Mouse (Mus musculus): ENCODE measurements around the gene Adh1. TPM values are rescaled to one million over a fixed set of nuclear protein-coding genes. Genes with fewer than 3 reads are reported as not detected.

Adh1 gene
- polyA plus RNA-seq, 2 experiments from 2014 or later = 2.9 to 4.3 TPM

DNA sequence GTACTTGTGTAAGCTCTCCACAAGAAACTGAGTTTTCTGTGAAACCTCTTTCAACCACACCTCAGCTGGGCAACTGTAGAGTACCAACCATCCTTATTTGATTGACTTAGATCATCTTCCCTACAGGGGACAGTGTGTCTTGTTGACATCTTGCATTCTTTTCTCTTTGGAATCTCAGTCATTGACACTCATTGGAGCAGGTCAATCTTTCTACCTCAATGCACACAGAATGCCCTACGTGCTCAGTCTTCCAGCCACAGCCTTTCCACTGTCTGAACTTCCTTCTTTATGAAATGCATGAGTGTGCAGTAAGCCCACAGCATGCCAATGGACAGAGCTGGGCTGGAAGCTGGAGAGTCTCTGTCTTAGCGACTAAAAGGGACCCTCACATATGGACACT lies 29.9 kb downstream of the Adh1 start:
- ATAC-seq = no peak

DNA sequence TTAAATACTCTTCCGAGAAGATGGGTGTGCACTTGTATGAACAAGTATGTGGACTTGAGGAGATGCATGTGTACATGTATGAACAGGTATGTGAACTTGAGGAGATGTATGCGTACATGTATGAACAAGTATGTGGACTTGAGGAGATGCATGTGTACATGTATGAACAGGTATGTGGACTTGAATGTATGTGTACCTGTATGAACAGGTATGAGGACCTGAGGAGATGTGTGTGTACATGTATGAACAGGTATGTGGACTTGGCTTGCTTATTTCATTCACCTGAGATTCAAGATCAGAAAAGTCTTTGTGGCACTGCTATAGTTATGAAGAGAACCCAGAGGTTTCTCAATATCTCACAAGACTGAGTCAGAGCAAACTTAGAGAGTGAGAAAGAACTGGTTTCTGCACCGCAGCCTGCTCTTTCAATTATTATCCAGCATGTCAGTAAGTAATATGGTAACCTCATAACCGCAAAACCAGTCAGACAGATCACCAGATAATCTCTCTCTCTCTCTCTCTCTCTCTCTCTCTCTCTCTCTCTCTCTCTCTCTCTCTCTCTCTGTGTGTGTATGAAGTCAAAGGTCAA lies 30.8 kb downstream of the Adh1 start:
- ATAC-seq = no peak

DNA sequence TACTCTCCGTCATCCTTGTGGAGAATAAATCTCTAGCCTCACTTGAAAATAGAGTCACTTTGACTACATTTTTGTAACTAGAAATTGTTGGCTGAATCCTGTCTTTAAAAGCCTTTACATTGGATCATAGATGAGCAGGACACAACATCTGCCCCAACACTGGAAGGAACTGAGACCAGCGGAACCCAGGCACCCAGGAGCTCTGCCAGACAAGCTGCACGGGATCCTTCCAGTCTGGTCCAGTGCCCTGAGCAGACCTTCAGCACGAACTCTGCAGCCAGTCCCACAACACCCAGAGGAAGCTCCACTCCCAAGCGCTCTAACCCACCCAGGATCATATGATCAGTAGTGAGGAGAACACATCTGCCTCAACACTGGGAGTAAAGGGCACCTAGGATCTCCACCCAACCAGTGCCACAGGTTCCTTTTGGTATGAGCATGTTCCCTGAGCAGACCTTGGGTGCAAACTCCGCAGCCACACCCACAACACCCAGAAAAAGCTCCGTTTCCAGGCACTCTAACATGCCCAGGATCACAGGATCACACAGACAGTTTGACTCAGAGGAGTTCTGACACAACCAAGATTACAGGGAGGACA lies 32.6 kb downstream of the Adh1 start:
- no peak for ATAC-seq

DNA sequence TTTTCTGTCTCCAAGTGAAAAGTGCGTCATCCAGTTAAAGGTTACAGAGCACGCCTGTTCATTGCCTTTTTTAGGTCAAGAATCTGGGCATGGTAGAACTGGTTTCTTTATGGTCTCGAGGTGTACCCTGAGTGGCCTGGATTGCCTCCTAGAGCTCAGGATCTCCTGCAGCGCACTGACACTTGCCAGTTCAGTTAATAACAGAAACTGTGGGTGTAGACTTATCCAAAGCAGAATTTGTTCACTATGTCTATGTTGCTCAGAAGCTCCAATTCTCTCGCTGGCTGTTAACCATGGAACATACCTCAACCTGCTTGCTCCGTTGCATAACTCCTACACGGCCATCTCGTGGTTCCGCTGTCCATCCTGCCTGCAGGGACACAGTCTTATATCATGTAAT lies 39.3 kb downstream of the Adh1 start:
- ATAC-seq = no peak

DNA sequence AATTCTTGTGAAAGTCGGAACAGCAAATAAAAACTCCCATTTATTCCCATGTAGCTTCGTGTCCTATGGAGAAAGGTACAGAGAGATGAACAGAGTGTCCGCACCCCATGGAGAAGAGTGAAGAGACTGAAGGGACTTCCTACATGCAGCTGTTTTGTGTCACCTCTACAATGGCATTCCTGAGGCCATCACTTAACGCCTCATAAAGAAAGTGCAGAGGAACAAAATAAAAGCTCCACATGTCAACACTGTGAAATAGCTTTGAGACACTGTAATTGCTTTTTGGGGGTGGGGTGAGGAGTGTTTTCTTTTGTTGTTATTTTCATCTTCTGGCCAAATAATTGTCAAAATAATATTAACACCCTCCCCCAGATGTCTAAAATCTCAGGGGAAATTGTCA lies 41.9 kb downstream of the Adh1 start:
- no peak for ATAC-seq

DNA sequence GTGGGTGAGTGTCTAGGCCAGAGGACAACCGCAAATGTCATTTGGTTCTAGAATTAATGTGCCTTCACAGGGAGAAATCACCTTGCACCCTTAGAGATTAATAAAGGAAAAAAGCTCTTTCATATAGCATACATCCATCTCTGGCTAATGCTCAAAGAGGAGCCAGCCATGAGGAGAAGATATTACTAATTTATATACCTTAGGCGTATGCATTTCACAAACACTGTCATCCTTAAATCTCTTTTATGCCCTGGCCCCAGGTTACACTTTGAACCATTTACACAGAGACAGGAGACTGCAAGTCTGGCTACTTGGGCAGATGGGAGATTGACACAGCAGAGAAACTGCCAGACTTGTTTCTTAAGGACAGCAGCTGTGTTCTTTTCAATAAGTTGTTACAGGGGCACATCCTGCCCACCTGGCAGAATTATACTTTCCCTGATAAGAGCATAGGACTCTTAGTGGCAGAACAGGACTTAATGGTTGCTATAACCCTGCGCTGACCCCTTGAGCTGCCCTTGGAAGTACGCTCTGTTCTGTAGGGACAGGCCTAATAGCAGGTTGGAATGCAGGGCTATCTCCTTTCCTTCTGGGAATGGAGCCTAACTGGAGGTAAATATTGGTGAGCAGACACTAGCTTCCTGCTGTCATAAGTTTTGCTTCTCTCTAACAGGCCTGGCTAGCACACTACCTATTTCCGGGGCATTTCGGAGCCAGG lies 43.1 kb downstream of the Adh1 start:
- no peak for ATAC-seq

DNA sequence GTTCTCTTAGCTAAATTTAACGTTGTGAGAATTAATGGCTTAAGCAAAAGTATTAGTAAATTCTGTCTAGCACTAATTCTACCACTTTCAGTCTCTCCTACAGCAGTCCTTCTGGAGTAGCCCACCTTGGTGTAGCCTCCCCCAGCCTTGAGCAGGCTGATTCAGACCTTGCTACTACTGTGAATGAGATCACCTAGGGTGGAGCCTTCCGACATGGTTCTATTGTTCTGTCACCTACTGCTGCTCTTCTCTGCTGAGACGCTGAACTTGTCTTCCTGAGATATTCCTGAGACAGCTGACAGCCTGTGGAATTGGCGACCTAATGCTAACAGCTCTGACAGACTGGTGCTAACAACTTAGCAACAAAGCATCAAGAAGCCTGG lies 43.7 kb downstream of the Adh1 start:
- ATAC-seq = no peak

DNA sequence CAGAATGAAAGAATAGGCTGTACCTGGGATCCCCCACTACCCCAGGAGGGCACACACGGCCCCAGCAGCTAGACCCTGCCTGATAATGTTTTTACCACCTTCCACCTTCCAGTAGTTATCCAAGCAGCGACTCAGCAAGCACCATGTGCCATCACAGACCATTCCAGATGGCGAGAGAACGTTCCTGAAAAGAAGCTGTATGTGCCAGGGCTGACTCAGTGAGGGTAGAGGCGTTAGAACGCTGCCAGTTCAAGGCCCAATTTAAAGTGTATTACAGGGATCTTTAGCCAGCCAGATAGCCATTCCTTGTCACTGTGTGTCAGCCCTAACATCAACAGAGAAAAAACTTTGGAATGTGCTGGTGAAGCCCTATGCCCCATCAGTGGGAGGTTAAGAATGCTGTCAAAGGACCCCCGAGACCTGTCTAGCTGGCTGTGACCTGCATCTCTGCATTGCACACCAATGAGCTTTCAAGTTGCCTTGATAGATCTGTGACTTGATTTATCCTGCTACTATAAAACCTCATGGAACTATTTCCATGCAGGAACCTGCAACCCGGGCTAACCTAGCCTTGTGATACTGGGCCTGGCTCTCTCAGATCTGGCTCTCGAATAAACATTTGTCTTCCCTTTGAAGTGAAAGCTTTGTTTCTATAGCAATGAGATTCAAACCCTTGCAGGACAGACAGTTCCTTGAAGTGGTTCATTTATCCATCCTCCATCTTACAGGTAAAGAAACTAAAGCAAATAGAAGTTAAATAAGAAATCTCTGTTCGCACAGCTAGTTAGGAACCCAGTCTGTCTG lies 44.9 kb downstream of the Adh1 start:
- ATAC-seq = no peak

DNA sequence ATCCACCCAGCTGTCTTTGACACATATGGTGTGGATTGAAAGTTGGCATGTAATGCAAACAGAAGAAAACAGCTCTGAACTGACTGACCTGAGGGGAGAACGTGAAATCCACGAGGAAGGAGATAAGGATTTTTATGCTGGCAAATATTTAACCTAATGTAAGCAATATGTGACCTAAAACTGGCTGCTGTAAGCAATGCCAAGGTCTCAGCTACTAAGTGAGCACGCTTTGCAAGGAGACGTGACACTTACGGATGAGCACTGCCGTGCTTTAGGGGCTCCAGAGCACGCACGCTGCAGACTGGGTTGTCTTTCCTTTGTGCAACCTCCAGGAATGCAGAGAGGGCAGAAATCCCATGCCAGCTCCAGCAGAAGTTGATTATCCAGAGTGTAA lies 45.5 kb downstream of the Adh1 start:
- ATAC-seq = no peak

DNA sequence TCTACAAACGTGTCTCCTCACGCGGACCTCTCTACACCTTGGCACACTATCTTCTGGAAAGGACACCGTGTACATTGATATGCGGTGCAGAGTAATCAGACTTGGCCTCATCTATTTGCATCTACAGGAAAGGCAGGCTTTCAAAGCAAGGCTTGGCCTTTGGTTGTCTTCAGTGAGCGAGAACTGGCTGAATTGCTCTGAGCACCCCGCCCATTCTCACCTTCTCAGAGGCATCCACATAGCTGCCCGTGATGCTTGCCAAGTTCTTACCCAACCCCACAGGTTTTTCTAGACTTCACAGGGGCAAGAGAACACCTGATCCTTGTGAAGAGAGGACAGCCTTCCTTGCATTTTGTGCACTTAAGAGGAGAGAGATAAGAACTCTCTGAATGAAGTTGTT lies 49.1 kb downstream of the Adh1 start:
- no peak for ATAC-seq

DNA sequence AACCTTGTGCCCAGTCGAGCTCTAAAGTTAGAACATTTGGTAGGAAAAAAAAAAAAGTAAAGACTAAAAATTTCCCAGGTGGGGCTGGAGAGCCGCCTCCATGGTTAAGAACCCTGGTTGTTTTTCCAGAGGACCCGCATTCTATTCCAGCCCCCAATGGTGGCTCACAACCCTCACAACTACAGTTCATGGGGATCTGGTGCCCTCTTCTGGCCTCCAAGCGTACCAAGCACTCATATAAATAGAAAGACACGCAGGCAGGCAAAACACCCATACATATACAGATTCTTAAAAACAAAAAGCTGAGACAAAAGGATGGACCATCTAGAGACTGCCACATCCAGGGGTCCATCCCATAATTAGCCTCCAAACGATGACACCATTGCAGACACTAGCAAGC lies 50.2 kb downstream of the Adh1 start:
- no peak for ATAC-seq

DNA sequence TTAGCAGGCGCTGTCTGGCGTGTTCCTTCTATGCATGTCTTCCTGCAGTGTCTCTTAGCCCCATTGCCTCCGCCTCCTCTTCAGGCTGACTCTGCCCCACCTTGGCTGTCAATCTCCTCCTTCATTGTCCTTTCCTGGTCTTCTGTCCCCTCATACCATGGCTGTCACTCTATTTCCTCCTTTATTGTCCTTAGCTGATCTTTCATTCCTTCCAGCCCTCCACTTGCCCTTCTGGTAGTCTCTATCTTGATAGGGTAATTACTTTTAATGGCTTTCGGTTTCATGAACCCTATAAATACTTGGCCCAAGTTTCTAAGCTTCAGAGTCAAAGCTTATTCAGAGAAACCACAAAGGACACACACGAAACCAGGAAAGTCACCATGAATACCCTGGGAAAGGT lies 52.2 kb downstream of the Adh1 start, which contains the start of gene Adh6a:
TSS of gene Adh6a (plus strand) at position 322 of the 400 bp plus-strand sequence.
- no peak for ATAC-seq

DNA sequence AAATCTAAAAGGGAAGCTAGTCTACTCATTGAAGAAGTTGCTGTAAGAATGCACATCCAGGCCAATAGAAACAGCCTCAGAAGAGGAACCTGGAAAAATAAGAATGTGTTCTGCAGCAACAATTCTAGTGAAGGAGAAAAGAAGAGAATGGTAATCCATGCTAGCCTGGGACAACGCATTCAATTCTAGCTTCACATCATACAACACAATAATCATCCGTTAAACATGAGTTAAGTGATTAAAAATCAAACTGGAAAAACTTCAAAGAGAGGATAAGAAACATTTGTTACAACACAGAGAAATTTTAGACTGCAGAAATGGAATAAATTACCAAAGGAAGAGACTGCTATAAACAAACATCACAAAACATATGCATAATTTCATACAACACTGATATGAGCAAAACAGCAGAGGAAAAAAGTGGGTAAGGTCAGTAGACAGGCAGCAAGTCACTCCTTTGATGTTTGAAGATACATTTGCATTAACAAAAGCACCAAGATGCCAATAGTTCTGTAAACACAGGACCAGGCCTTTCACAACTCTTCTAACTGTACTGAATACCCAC lies 56.2 kb downstream of the Adh1 start:
- no peak for ATAC-seq

DNA sequence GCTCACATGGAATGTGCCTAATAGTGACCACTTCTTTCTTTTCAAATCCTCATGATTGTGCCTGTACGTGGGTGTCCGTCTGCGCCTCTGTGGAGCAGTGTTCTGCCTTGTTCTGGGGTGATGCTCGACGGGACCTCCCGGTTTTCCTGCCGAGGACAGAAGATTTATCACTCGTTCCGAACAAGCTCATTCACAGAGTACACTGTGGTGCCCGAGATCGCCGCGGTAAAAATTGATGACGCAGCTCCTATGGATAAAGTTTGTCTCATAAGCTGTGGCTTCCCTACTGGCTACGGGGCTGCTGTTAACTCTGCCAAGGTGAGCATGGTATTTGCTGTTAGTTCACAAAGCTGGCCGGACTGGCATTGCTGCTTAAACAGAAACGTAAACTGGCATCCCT lies 64.2 kb downstream of the Adh1 start:
- ATAC-seq = no peak

DNA sequence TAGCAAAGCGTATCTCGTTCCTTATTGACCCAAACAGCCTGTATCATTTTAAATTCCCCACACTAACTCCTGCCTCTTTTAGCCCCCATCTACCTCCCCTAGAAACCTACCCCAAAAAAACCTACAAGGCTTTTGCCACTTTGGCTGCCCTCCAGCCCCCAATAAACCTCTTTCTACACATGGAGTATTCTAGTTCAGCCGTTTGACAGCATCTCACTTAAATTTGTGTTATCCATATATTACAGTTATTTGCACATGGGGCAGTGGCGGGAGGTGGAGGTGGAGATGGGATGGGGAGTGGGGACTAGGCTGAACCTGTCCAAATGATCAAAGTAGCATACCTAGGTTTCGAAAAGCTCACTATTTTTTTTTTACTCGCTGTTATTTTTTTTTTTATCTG lies 64.7 kb downstream of the Adh1 start:
- no peak for ATAC-seq

DNA sequence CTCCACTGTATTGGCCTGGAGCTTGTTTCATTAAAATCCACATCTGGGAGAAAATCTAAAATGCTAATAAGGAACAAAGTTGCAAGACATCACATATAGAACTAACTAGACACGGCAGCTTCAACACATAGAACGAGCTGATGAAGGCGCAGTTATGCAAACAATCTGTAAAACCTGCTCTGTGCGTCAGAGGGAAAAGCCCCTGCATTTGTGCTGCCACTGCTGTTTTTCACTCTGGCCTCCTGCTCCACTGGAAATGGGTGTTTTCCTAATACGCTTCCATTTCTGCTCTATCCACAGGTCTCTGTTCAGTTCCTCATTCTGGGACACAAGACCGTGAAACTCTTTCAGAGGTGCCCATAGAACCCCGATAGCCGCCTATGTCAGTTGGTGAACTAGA lies 73.1 kb downstream of the Adh1 start:
- ATAC-seq = peak; percentile 64

DNA sequence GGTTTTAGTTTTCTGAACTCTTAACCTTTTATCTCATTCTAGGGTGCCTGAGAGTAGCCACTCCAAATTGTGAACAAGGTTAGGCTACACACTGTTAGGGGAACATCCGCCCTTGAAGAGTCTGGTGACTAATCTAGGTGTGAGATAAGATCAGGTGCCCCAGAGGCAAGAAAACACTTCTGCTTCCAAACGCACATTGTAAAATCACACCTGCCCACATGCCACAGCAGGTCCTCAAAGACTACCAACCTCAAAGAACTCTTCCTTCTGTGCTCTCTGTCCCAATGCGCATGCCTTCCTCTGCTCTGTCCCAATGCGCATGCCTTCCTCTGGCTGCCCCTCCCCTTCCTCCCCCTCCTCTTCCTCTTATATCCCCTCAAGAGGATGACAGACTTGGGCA lies 73.5 kb downstream of the Adh1 start:
- peak; percentile 91 for ATAC-seq

DNA sequence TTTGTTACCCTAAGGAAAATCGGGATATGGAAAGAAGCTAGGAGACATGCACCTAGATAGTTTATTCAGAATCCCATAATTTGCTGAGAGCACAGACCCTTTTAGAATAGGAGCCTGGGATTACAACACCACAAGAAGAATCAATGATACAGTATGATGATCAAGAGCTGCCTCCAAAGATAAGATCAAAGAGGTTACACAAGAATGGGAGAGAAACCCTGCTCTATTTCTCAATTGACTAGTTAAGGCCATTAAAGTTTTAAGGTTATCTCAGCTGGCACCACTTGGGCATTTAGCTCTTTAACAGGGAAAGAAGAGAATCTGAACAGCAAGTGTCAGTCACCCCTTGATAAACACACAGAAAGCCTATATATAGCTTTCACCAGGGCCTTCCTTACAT lies 74.8 kb downstream of the Adh1 start:
- ATAC-seq = no peak

DNA sequence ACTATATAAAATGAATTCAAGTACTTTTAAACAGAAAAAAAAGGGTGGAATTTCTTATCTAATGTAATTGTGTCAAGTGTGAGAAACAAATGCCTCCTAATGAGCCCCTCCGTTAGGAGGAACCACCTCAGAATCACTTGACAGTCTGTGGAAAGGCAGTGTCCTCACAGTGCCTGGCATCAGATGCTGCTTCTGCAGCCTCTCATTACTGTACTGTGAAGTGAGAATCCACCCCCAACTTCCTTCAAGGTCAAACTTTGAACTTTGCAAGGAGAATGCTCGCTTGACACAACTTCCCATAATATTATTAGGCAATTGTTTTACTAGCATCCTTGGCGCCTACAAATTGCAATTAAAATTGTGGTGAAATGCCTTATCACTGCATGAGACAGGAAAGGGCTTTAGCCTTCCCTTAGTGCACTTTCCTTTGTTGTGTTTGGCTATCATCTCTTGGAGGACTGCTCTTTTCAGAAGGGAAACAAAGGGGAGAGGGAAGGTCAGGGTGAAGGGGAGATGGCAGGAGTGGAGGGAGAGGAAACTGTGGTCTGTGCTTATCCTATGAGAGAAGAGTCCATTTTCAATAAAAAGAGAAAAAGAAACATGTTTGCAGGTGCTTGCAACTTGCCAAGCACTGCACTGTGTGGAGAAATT lies 75.4 kb downstream of the Adh1 start:
- no peak for ATAC-seq

Data from CD4-positive, CD25-positive, alpha-beta regulatory T cell, adult 4 months (primary cell).